Mouse (Mus musculus): ENCODE data around the gene Pakap.
A peak's percentile ranks its signal among the peaks of the same experiment; 100 is the strongest.

Pakap gene

GRCm38 (mm10) chr4:57769007-57769406, 201.0 kb downstream of the Pakap start:
- peak; percentile 33 for DNase-seq (ENCODE audit: low spot score)

GRCm38 (mm10) chr4:57770185-57770823, 202.3 kb downstream of the Pakap start:
- DNase-seq (ENCODE audit: low spot score): no peak

- DNase-seq (ENCODE audit: low spot score): no peak
Observed at GRCm38 (mm10) chr4:57771558-57772219, 203.7 kb downstream of the Pakap start.

GRCm38 (mm10) chr4:57772851-57773510, 205.0 kb downstream of the Pakap start:
- no peak for DNase-seq (ENCODE audit: low spot score)

GRCm38 (mm10) chr4:57774517-57774916, 206.5 kb downstream of the Pakap start:
- DNase-seq (ENCODE audit: low spot score): no peak

- no peak for DNase-seq (ENCODE audit: low spot score)
Observed at GRCm38 (mm10) chr4:57775582-57775981, 207.6 kb downstream of the Pakap start.

- DNase-seq (ENCODE audit: low spot score): no peak
Observed at GRCm38 (mm10) chr4:57780403-57780802, 212.4 kb downstream of the Pakap start.

- peak; percentile 64 for DNase-seq (ENCODE audit: low spot score)
Observed at GRCm38 (mm10) chr4:57780833-57781641, 213.1 kb downstream of the Pakap start.

GRCm38 (mm10) chr4:57781994-57782393, 214.0 kb downstream of the Pakap start:
- DNase-seq (ENCODE audit: low spot score): peak; percentile 75

- peak; percentile 63 for DNase-seq (ENCODE audit: low spot score)
Observed at GRCm38 (mm10) chr4:57782549-57783390, 214.8 kb downstream of the Pakap start.

GRCm38 (mm10) chr4:57783391-57783770, 215.4 kb downstream of the Pakap start:
- no peak for DNase-seq (ENCODE audit: low spot score)

GRCm38 (mm10) chr4:57783853-57784600, 216.0 kb downstream of the Pakap start:
- no peak for DNase-seq (ENCODE audit: low spot score)

GRCm38 (mm10) chr4:57788709-57789108, 220.7 kb downstream of the Pakap start:
- DNase-seq (ENCODE audit: low spot score): no peak

GRCm38 (mm10) chr4:57789118-57789517, 221.1 kb downstream of the Pakap start:
- DNase-seq (ENCODE audit: low spot score): no peak

- no peak for DNase-seq (ENCODE audit: low spot score)
Observed at GRCm38 (mm10) chr4:57793989-57794388, 226.0 kb downstream of the Pakap start.

- DNase-seq (ENCODE audit: low spot score): no peak
Observed at GRCm38 (mm10) chr4:57794547-57794946, 226.6 kb downstream of the Pakap start.

- DNase-seq (ENCODE audit: low spot score): no peak
Observed at GRCm38 (mm10) chr4:57797548-57798285, 229.7 kb downstream of the Pakap start.

- DNase-seq (ENCODE audit: low spot score): peak; percentile 65
Observed at GRCm38 (mm10) chr4:57798286-57799018, 230.5 kb downstream of the Pakap start.

GRCm38 (mm10) chr4:57799297-57799696, 231.3 kb downstream of the Pakap start:
- no peak for DNase-seq (ENCODE audit: low spot score)
